Mouse (Mus musculus) B cell, adult 2 months (primary cell): ENCODE measurements at regions not wholly inside any gene's neighbourhood (a gene's known extent, or its start where the extent isn't known, plus 50 kb on each side); places are given as distances from the start of the nearest gene placed in this dataset.

Experiments used
- DNase-seq, 2 experiments: peaks; one replicate each; pipeline ENCODE4 v3.0.0; 2022

DNA sequence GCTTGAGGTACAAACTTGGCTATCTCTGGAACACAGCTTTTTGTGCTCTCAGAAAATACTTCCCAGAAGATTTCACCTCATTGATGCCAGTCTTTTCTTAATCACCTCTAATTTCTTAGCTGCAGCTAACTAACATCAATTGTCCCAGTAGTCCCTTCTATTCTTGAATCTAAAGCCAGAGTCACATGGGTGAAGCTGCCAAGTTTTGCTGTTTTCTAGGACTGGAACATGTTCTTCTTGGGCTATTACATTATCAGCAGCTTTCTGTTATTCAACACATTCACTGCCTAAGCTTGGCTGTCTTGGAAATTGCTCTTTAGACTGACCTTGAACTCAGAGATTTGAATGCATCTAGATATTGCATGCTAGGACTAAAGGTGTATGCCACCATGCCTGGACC, 583.9 kb downstream of the Cetn3 start:
- DNase-seq = no peak

DNA sequence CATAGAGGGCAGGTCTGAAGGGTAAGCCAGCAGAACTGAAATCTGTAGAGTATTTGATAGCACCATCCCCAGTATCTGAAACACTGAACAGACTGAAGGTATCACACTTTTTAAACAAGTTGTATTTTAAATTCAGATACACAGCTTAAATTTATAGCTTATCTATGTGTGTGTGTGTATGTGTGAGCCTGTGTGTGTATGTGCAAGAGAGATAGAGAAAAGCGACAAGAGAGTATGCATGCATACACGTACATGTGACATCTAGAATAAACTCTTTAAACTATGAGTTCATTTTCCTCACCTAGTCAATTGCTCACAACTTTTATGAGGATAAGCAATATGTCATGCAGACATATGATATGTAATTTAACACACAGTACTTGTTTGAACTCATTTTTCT, 588.7 kb downstream of the Cetn3 start:
- no peak for DNase-seq

DNA sequence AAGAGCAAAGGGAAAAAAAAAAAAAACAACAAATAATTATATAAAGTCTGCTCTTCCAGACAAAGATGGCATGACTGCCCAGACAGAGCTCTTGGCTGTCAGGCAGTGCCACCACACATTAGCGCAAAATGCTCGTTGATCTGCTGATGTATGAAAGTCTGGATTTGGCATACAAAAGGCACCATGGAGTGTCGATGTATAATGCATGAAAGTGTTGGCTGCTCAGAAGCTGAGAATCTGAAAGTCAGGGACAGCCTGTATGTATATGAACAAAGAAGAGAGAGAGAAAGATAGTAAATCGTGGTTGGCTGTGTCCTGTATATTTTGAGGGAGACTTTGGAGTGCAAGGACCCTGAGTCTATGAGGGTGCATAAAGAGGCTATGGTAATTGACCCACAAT, 589.7 kb downstream of the Cetn3 start:
- no peak for DNase-seq

DNA sequence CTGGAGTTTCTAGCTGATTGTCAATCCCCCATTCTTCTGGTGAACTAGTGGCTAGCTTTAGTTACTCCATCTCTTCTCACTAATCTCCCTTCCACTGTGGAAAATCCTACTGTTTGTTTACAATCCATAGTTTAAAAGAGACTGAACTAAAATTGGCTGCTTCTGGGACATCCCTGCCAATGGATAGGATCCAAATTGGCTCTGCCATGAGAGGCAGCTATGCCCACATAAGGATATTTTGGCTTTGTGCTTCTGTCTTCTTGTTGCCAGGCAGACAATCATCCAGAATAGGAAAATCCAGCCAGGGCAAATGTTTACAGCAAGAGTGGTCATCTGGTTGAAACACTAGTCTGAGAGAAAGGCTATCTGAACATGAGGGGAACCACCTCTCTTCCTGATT, 610.0 kb downstream of the Cetn3 start:
- DNase-seq = no peak

DNA sequence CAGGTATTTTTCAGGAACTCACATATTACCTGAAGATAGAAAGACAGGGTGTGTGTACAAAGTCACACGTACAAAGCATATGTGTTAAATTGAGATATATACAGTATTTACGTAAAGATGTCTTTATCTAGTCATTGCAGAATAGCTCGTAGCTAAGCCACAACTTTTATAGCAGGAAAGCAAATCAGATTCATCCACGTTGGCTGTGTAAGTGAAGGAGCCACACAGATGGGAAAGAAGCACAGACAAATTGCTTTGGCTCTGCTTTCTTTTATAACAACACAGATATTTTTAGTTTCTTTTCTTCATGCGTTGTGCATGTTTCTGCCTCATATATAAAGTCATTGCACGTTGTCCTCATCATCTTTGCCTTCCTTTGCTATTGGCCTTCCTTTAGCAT, 610.6 kb downstream of the Cetn3 start:
- no peak for DNase-seq

DNA sequence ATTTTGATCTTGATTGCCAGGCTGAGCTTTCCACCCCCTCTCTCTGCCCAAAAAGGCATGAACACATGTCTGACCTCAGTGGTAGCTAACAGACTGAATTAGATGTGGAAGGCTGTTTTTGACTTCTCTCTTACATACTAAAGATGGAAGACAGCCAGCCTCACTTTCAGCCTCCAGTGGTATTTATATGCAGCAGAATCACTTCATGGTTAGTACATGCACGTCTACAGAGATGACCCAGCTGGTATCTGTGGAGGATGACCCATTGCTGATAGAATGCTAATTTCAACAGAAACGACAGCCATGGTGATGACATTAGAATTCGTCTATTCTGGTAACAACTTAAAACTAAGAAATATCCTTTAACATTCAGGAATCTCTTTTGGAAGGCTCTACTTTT, 630.8 kb downstream of the Cetn3 start:
- DNase-seq = no peak

DNA sequence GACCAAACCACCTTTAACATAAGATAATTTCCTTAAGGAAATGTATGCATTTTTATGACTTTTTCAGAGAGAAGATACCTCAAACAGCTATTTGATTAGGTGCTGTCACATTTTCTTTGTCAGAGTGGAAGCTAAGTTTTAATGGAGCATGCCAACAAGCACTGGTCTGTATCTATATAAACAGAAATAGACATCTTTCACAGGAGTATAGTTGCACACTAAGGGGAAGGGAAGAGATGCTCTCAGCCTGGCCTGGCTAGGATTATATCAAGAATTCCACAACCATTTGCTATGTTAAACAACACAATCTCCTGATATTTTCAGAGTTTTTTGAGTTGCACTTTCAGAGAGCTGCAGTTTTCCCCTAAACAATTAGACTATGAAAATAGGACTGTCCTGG, 638.1 kb downstream of the Cetn3 start:
- no peak for DNase-seq

DNA sequence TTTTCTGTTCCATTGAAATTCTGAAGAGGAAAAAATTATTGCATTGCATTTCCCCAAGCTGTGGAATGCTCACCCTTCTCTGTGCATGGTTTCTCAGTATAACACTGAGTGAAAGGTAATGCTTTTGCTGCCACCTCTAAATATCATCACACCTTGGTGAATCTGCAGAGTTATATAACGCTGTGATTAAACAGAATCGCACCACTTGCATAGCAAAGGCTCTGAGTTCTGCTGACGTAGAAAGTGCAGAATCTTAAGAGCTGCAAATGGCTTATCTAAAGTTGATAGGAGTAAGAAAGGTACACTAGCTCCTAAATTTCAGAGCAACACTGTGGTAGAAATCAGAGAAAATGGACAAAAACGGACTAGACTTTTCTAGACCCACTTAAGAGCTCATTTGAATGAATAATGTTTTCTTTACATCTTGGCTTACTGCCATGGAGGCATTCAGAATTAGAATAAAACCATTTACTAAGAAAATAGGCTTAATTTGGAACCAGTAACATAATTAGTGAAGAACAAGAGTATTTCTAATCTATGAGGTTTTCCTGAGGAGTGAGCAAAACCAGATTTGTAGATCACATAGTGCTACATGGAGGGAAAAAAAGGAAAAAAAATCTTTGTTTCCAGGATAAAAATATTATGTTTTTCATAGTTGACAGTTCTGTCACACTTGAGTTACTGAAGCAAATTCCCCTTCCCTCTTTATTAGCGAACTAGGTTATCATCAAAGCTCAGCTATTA, 641.2 kb downstream of the Cetn3 start:
- DNase-seq = no peak

DNA sequence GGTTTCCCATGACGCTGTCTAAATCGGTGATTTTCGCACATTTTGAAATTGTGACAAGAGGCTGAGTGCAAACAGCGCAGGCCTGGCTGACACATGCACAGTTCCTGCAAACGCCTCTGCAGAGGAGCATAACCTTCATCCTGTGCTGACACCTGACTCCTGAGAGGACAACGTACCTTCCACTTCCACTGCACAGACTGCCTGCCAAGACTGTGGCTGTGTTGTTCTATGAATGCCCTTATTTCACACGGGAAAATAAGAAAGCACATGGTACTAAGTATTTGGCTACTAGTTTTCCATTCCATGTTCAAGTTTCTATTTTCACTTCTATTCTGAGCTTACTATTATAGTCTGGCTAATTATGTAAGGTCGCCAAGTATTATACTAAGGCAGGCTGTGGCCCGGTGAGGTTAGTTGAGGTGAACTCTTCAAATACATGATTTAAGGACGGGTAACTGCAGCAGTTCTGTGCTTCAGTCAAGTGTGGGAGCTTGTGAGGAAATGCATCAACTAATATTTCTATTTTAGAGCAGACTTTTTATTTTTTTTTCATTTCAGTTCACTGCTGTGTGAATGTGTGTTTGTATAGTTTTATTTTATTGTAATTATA, 642.0 kb downstream of the Cetn3 start:
- DNase-seq = no peak

DNA sequence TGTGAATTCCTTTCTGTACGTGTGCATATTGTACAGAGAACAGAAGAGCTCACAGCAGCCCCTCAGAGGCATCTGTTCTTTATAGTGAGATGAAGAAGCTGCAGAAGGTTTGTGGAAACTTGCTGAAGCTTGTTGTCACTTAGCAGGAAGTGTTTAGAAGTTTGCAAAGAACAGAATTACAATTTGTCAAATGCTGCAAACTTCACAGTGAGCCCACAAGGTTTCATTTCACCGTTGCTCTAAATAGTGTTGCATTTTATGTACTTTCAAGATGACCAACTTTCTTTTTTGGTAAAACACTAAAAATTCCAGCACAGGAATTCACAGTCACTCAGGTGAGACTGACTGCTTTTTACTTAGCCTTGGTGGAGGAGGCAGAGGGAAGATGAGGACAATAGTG, 649.5 kb downstream of the Cetn3 start:
- DNase-seq = no peak

DNA sequence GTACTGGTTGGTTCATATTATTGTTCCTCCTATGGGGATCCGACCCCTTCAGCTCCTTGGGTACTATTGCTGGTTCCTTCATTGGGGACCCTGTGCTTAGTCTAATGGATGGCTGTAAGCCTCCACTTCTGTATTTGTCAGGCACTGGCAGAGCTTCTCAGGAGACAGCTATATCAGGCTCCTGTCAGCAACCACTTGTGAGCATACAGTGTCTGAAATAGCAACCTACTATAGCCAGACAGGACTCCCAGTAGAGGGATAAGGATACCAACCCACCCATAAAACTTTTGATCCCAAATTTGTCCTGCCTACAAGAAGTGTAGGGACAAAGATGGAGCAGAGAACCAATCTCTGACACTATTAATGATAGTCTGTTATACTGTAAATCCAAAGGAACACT, 656.4 kb downstream of the Cetn3 start:
- no peak for DNase-seq

DNA sequence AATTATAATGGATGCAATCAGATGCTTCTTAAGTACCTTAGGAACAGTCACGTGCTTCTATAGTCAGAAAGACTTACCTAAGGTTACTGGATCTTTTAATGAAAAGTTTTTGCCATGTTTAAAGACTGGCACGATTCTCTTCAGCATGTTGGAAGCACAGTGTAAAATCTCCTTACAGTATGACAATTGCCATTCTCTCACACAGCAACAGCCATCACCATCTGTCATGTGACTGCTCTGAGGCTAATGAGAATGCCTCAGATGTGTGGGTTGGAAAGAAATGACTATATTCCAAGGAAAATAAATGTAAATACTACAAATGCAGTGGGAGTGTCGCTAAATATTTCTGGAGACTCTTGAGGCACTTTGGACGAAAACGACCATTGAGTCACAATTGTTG, 670.8 kb downstream of the Cetn3 start:
- no peak for DNase-seq

DNA sequence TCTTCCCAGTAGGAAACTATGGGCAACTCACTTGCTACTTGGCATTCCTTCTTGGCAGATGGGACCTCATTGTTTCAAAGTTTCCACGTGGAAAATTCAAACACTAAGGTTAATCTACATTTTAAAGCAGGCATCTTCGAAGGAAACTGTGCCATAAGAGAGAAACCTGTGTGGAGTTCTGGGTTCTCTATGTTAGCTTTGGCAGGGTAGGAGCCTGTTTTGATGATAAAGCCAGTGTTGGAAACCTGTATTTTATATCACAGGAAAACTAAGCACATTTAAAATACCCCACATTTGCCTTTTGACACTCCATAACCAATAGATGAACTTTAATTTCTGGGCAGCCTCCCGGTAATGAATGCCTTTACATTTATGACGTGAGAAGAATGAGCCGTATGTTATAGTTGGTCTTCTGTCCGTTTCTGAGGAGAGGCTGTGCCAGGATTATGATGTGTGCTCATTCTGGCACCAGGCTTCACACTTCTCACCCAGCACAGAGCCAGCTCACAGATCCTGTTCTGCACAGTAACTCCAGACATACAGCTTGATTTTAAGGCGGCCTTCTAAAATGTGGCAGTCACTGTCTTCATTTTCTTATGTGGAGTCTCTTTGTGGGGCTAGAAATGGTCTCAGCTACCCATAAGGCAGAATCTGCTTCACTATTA, 700.5 kb downstream of the Cetn3 start:
- DNase-seq = no peak

DNA sequence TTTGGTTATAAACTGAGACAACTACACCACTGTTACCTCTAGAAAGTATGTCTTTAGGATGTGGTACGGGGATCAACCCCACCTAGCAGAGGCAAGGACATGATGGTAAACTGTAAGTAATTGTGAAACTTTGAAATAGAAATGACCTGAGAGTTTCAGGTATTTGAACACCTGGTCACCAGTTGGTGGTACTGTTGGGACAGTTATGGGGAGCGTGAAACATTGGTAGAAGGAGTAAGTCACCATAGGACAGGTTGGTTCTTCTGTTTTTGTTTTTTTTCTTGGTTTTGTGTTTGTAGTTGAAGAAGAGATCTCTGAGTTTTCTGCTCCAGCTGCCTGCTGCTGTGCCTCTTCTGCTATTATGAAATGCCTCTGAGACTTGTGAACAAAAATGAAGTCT, 713.7 kb downstream of the Cetn3 start:
- peak; percentile 43 to 44 for DNase-seq

DNA sequence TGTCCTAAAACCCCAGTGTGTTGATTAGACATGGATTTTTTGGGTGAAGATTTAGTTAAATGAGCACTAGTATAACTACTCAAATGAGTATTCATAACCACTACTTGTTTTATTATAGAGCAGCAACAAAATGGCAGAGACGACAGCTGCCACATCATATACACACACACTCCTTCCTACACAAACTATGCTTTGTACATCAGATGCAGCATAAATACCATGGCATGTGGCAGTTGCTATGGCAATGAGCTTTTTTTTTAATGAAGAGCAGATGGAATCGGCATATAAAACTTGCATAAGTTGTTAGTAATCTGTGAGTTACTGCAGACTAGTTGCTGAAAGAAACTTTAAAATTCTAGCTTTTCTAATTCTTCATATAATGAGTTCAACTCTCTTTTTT, 725.3 kb downstream of the Cetn3 start:
- DNase-seq = no peak

DNA sequence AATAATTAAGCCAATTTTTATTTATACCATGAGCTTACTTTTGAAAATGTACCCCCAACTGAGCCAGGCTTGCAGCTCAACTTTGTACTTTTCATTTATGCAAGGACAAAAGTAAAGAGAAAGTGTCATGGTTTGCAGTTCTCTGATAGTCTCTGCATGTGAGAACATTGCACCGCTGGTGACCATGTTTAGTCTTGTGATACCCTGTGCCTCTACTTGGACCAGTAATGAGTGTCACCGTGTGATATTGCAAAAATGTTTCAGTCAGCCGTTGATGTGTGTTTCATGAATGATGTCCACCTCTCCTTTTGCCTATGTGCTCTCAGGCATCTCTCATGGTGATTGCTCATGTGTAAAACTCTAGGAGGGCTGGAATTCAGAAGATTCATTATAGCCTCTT, 726.6 kb downstream of the Cetn3 start:
- DNase-seq = no peak
